Mouse (Mus musculus) hindbrain, postnatal 0 days (tissue): ENCODE measurements around the gene Slc22a21. TPM values are rescaled to one million over a fixed set of nuclear protein-coding genes. Genes with fewer than 3 reads are reported as not detected.
"Not testable (repeated sequence)": the region's sequence is repeated elsewhere in the genome, so short reads cannot be mapped to it uniquely, and the experiment has no call there.

Source experiments
- ATAC-seq: fragments of 200-750 bp; cut with Nextera tagmentation; 2 replicates; pipeline ENCODE4 v1.8.0; 2017; ENCODE audit warnings: mild to moderate bottlenecking, moderate TSS enrichment, moderate library complexity
- DNase-seq: peaks from one replicate; pipeline ENCODE4 v3.0.0-alpha.2; 2015; ENCODE audit warnings: low spot score
- H3K27ac ChIP-seq: fragments of 300-500 bp; sonication (generic); 2 replicates; pipeline ENCODE4 v1.5.1; 2014; ENCODE audit warnings: mild to moderate bottlenecking
- H3K27me3 ChIP-seq: fragments of 300-500 bp; sonication (generic); 2 replicates; pipeline ENCODE4 v1.6.1; 2014; ENCODE audit warnings: low read length, mixed read lengths; ENCODE audit not compliant: insufficient read depth
- H3K36me3 ChIP-seq: fragments of 300-500 bp; sonication (generic); 2 replicates; pipeline ENCODE4 v1.6.1; 2014; ENCODE audit warnings: low read length, mixed read lengths; ENCODE audit not compliant: insufficient read depth
- H3K4me1 ChIP-seq: fragments of 300-500 bp; sonication (generic); 2 replicates; pipeline ENCODE4 v1.6.1; 2014; ENCODE audit warnings: antibody characterized with exemption, low read length, mixed read lengths; ENCODE audit not compliant: insufficient read depth
- H3K4me2 ChIP-seq: fragments of 300-500 bp; sonication (generic); 2 replicates; pipeline ENCODE4 v1.6.1; 2014; ENCODE audit warnings: low read depth, mild to moderate bottlenecking, low read length, moderate library complexity, mixed read lengths
- H3K4me3 ChIP-seq: fragments of 300-500 bp; sonication (generic); 2 replicates; pipeline ENCODE4 v1.5.1; 2014; ENCODE audit warnings: low read length
- H3K9ac ChIP-seq: fragments of 300-500 bp; sonication (generic); replicated peaks from 2 replicates; pipeline ENCODE4 v1.6.1; 2014; ENCODE audit warnings: mild to moderate bottlenecking, low read length, moderate library complexity, mixed read lengths
- H3K9me3 ChIP-seq: fragments of 300-500 bp; sonication (generic); 2 replicates; pipeline ENCODE4 v1.6.1; 2016; ENCODE audit warnings: low read length, mixed read lengths
- CTCF ChIP-seq: IDR thresholded peaks from 2 replicates; pipeline ENCODE4 v1.5.1; 2016; ENCODE audit warnings: antibody characterized with exemption, control low read depth, low read depth
- WGBS: fragments of 180-500 bp; shearing (Covaris S2); extraction: QIAGEN DNeasy Blood & Tissue Kit; methylation state at CpG from one replicate; pipeline ENCODE4 v1.1.7; 2014; 5-methylcytosine and 5-hydroxymethylcytosine counted together
- polyA plus RNA-seq: library from polyadenylated mRNA; unstranded; fragments of >200 nt; fragmentation: Nextera tagmentation; extraction: Ambion mirVana; gene quantifications from 2 replicates; pipeline ENCODE4 v1.2.1, GENCODE M21; 2015
- total RNA-seq: library from RNA; depleted of rRNA; stranded (reverse); fragments of >200 nt; gene quantifications from 2 replicates; pipeline ENCODE4 v1.2.3, GENCODE M21; 2014

Slc22a21 gene
- total and polyA plus RNA-seq, 2 experiments from 2014 or later, result 6.2 to 7.2 TPM

GRCm38 (mm10) chr11:54007717-54008116 lies 27.6 kb upstream of the Slc22a21 start:
- Histone ChIP-seq H3K27me3 (no peaks in the 10 kb centered on the region), H3K4me3 (no peak overlapping the region), H3K36me3 (no peaks in the 10 kb centered on the region), H3K4me2 (no peak overlapping the region), H3K27ac (no peak overlapping the region; the same call in 1 of the 2 replicates), H3K9me3 (no peaks in the 10 kb centered on the region), H3K9ac (no peak overlapping the region), H3K4me1 (no peaks in the 10 kb centered on the region)
- WGBS, result 65% methylated on average over 11 of the region's 11 CpGs
- TF ChIP-seq CTCF, result no peak
- ATAC-seq (peak; percentile 75; the same call in 1 of the 2 replicates), DNase-seq (peak; percentile 59)

GRCm38 (mm10) chr11:54006901-54007300 lies 26.8 kb upstream of the Slc22a21 start:
- H3K9ac ChIP-seq, result no peak overlapping the region

DNA sequence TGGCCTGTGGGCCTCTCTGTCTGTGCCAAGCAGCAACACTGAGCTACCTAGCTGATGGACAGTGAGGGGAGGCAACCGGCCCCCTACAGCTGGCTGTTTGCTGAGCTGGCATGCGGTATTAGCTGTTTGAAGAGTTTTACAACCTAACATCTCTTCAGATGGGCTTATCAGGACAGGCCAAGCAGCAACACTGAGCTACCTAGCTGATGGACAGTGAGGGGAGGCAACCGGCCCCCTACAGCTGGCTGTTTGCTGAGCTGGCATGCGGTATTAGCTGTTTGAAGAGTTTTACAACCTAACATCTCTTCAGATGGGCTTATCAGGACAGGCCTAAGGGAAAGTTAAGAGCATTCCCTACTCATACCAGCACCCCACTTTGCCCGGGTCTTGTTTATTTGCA lies 26.2 kb upstream of the Slc22a21 start:
- not testable (repeated sequence) for ATAC-seq, H3K4me2 ChIP-seq, H3K27ac ChIP-seq, DNase-seq, H3K9ac ChIP-seq, H3K36me3 ChIP-seq, H3K27me3 ChIP-seq, H3K4me3 ChIP-seq, H3K4me1 ChIP-seq, H3K9me3 ChIP-seq
- whole genome bisulfite sequencing, result 71% methylated on average over 5 of the region's 5 CpGs

More at GRCm38 (mm10) chr11:54006901-54007300, 26.8 kb upstream of the Slc22a21 start:
- Histone ChIP-seq H3K4me3 (no peak overlapping the region), H3K27me3 (no peaks in the 10 kb centered on the region), H3K9me3 (no peaks in the 10 kb centered on the region), H3K4me1 (no peaks in the 10 kb centered on the region), H3K36me3 (no peaks in the 10 kb centered on the region), H3K4me2 (no peak overlapping the region), H3K27ac (no peak overlapping the region)
- WGBS, result 51% methylated on average over 4 of the region's 4 CpGs
- no peak for TF ChIP-seq CTCF
- DNase-seq (peak; percentile 59), ATAC-seq (no peak)

DNA sequence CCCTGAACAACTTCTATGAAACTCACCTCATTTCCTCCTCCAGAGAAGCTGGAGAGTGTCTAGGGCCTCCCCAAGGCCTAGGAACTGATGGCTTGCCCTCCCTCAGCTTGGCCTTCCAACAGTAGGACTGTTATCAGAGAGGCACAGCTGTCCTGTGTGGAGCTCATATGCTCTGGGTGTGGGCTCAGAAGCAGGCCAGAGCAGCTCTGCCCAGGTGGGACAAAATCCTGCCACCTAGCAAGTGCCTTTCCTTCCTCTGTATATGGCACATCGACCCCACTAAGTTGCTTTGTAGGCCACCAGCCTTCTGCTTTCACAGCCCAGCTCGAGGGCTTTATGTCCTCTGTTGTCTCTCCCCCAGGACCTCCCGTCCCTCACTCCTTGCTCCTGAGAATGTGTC lies 24.6 kb upstream of the Slc22a21 start:
- Histone ChIP-seq H3K27ac (no peak overlapping the region), H3K9ac (no peak overlapping the region), H3K4me1 (no peaks in the 10 kb centered on the region), H3K4me2 (no peak overlapping the region), H3K9me3 (no peaks in the 10 kb centered on the region), H3K36me3 (no peaks in the 10 kb centered on the region), H3K27me3 (no peaks in the 10 kb centered on the region), H3K4me3 (no peak overlapping the region)
- TF ChIP-seq CTCF, result no peak
- no peak for ATAC-seq
- WGBS, result 87% methylated on average over 3 of the region's 3 CpGs
- DNase-seq, result no peak

DNA sequence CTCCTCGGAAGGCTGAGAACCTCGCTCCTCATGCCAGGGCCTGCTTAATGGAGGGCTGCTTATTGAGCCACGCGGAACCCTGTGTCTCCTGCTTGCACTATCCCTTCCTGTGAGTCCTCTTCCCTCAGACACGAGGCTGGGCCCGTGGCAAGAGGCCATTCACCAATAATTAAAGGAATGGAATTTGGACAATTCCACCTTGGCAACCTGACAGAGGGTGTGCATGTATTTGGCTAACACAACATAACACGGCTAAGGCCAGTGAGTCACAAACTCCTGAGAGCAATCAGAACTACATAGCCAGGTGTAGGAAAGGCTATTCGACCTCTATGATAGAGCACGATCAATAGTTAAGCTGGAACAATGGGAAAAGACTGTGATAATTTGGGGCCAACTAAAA lies 24.1 kb upstream of the Slc22a21 start:
- Histone ChIP-seq H3K9ac (no peak overlapping the region), H3K36me3 (no peaks in the 10 kb centered on the region), H3K27ac (no peak overlapping the region), H3K9me3 (no peaks in the 10 kb centered on the region), H3K4me2 (no peak overlapping the region), H3K4me1 (no peaks in the 10 kb centered on the region), H3K27me3 (no peaks in the 10 kb centered on the region), H3K4me3 (no peak overlapping the region)
- ATAC-seq (no peak), DNase-seq (no peak)
- no peak for TF ChIP-seq CTCF
- WGBS, result 74% methylated on average over 9 of the region's 9 CpGs

DNA sequence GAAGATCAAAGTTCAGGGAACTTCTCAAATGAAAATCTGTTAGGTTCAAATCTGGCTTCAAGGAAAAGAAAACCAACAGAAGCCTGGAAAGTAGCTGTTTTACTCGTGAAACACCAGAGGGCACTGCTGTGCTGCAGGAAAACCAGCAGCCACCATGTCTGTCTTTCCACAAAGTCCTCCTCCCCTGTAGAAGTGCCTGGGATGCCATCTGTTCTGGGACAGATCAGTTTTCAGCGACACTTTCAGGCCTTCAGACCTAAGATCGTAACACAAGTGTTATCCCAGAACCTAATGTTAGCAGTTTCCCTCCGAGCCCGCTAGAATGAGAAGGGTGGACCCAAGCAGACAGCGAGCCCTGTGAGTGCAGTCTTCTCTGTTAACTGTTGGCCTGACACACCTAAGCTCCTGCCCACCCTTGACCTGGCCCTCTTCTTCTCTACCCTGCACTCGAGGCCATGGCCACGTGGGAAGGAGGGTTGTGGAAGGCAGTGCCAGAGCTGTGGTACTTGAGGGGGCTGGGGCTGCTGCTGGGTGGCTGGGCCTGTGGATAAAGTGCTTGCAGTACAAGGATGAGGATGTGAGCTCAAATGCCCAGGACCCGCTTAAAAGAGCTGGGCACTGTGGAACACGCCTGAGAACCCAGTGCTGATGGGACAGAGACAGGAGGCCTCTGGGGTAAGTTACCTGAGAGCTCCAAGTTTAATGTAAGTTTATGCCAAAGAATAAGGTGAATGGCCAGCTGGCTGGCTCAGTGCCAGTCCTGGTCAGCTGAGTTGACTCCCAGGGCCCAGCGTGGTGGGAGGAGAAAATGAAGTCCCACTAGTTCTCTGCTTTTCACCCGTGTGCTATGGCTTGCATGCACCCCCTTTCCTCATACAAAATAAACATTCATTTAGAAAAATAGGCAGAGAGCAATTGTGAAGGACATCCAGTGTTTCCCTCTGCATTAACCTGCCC lies 22.9 kb upstream of the Slc22a21 start:
- H3K9me3 ChIP-seq, H3K9ac ChIP-seq, H3K4me2 ChIP-seq, H3K4me3 ChIP-seq, H3K27ac ChIP-seq, H3K36me3 ChIP-seq, H3K4me1 ChIP-seq, H3K27me3 ChIP-seq: not testable (repeated sequence)
- DNase-seq (peak; percentile 86), ATAC-seq (peak; percentile 52; the same call in 1 of the 2 replicates)
- whole genome bisulfite sequencing, result 43% methylated on average over 12 of the region's 12 CpGs
- peak; percentile 87 for TF ChIP-seq CTCF

- no peak overlapping the region for H3K27ac ChIP-seq
- 4% methylated on average over 5 of the region's 5 CpGs for WGBS
These were observed 22.1 kb upstream of the Slc22a21 start for GRCm38 (mm10) chr11:54002147-54002760.

More at GRCm38 (mm10) chr11:54002147-54002760, 22.1 kb upstream of the Slc22a21 start:
- DNase-seq (peak; percentile 84), ATAC-seq (peak; percentile 51; the same call in 1 of the 2 replicates)
- H3K36me3 ChIP-seq, result no peaks in the 10 kb centered on the region
- no peak overlapping the region for H3K4me3 ChIP-seq
- TF ChIP-seq CTCF, result peak; percentile 87
- no peak overlapping the region for H3K4me2 ChIP-seq
- 0 out of 2 replicates have a peak overlapping the region, but pooled peaks have one; percentile 3 for H3K9ac ChIP-seq
- H3K9me3 ChIP-seq, result no peaks in the 10 kb centered on the region
- no peaks in the 10 kb centered on the region for H3K4me1 ChIP-seq
- H3K27me3 ChIP-seq, result no peaks in the 10 kb centered on the region
